Mouse (Mus musculus) forebrain, embryonic 13.5 days (tissue): ENCODE data around the gene Pdzd3. TPM values are rescaled to one million over a fixed set of nuclear protein-coding genes. Genes with fewer than 3 reads are reported as not detected.
A peak's percentile ranks its signal among the peaks of the same experiment; 100 is the strongest.

Experiments
- ATAC-seq: fragments of 200-750 bp; cut with Nextera tagmentation; 2 replicates; pipeline ENCODE4 v1.8.0; 2017
- H3K27ac ChIP-seq: fragments of 300-500 bp; sonication (generic); 2 replicates; pipeline ENCODE4 v1.5.1; 2015; ENCODE audit warnings: inconsistent platforms, mild to moderate bottlenecking, moderate library complexity
- H3K27me3 ChIP-seq: fragments of 300-500 bp; sonication (generic); 2 replicates; pipeline ENCODE4 v1.6.1; 2015; ENCODE audit warnings: mild to moderate bottlenecking, inconsistent platforms
- H3K36me3 ChIP-seq: fragments of 300-500 bp; sonication (generic); 2 replicates; pipeline ENCODE4 v1.6.1; 2015; ENCODE audit warnings: mild to moderate bottlenecking, inconsistent platforms; ENCODE audit not compliant: poor library complexity, severe bottlenecking
- H3K4me1 ChIP-seq: fragments of 300-500 bp; sonication (generic); 2 replicates; pipeline ENCODE4 v1.6.1; 2015; ENCODE audit warnings: inconsistent platforms
- H3K4me2 ChIP-seq: fragments of 300-500 bp; sonication (generic); 2 replicates; pipeline ENCODE4 v1.6.1; 2015; ENCODE audit warnings: inconsistent platforms, mild to moderate bottlenecking, moderate library complexity
- H3K4me3 ChIP-seq: fragments of 300-500 bp; sonication (generic); 2 replicates; pipeline ENCODE4 v1.5.1; 2015; ENCODE audit warnings: mild to moderate bottlenecking, inconsistent platforms
- H3K9ac ChIP-seq: fragments of 300-500 bp; sonication (generic); 2 replicates; pipeline ENCODE4 v1.6.1; 2015; ENCODE audit warnings: mild to moderate bottlenecking, inconsistent platforms
- H3K9me3 ChIP-seq: fragments of 300-500 bp; sonication (generic); replicated peaks from 2 replicates; pipeline ENCODE4 v1.6.1; 2016; ENCODE audit warnings: inconsistent platforms
- WGBS: fragments of 180-500 bp; shearing (Covaris S2); methylation state at CpG from one replicate; pipeline ENCODE4 v1.1.7; 2015; 5-methylcytosine and 5-hydroxymethylcytosine counted together
- polyA plus RNA-seq: library from polyadenylated mRNA; unstranded; fragments of >200 nt; fragmentation: Nextera tagmentation; extraction: Ambion mirVana; gene quantifications from 2 replicates; pipeline ENCODE4 v1.2.1, GENCODE M21; 2015

The Pdzd3 gene
- polyA plus RNA-seq, 1 experiment from 2014 or later: 0.39 TPM

DNA sequence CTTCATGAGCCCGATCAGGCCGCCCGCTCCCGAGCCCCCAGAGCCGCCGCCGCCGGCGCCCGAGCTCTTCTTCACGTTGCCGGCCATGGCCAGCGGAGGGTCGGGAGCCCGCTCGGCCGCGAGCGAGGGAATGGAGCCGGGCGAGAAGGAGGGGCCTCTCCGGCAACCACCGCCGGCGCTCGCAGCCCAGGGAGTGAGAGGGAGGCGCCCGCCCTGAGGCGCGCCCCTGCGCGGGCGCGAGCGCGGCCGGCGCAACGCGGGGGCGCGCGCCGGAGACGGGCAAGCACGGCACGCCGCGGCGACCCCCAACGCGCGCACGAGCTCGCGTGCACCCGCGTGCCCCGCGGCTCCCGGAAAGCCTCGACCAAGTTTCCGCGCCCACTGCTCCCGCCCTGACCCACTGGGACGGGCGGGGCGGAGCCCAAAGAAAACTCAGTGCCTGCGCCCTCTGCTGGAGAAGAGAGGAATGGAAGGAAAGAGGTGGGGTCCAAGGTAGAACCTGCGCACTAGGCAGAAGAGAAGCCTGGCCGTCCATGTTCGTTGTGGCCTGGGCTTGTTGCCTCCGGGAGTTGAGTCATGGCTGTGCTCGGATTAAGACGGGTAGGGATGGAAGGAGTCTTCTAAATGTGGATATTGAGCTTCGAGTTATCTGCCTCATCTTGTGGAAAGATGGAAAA is 17.3 kb downstream of the Pdzd3 start, which contains the start of gene Cbl:
TSS of gene Cbl (minus strand) at position 248 of the 677 bp plus-strand sequence.
- Histone ChIP-seq H3K27ac (peak within 1 kb of the TSS; percentile 93), H3K4me3 (peak within 1 kb of the TSS; percentile 88), H3K36me3 (no peaks in the 10 kb centered on the region), H3K9ac (peak within 1 kb of the TSS; percentile 91), H3K9me3 (no peaks in the 10 kb centered on the region), H3K27me3 (no peaks in the 10 kb centered on the region), H3K4me1 (peaks cover 28% of the 10 kb centered on the region), H3K4me2 (peak within 1 kb of the TSS; percentile 84)
- WGBS: 0% methylated on average over 50 of the region's 76 CpGs
- peak; percentile 93 for ATAC-seq

- under 1% methylated on average over 39 of the region's 40 CpGs for WGBS
- ATAC-seq: peak; percentile 84
- Histone ChIP-seq H3K4me3 (peak overlapping the region; percentile 88), H3K27me3 (no peaks in the 10 kb centered on the region), H3K4me2 (peak overlapping the region; percentile 84), H3K36me3 (0 out of 2 replicates have a peak, but pooled peaks cover 2% of the 10 kb centered on the region), H3K9ac (peak overlapping the region; percentile 91), H3K9me3 (no peaks in the 10 kb centered on the region), H3K27ac (peak overlapping the region; percentile 93), H3K4me1 (peaks cover 28% of the 10 kb centered on the region)
Observed at GRCm38 (mm10) chr9:44233021-44233801, 18.1 kb downstream of the Pdzd3 start.

GRCm38 (mm10) chr9:44231609-44232008 is 19.7 kb downstream of the Pdzd3 start:
- H3K9me3 ChIP-seq: no peaks in the 10 kb centered on the region
- H3K27me3 ChIP-seq: no peaks in the 10 kb centered on the region
- H3K4me2 ChIP-seq: peak overlapping the region; percentile 84
- H3K27ac ChIP-seq: no peak overlapping the region
- peak overlapping the region; percentile 88; the same call in 1 of the 2 replicates for H3K4me3 ChIP-seq
- peaks cover 28% of the 10 kb centered on the region for H3K4me1 ChIP-seq
- H3K36me3 ChIP-seq: 0 out of 2 replicates have a peak, but pooled peaks cover 5% of the 10 kb centered on the region
- H3K9ac ChIP-seq: peak overlapping the region; percentile 30; the same call in 1 of the 2 replicates
- ATAC-seq: no peak

GRCm38 (mm10) chr9:44225993-44226392 is 25.3 kb downstream of the Pdzd3 start:
- WGBS: 59% methylated on average over 6 of the region's 6 CpGs

DNA sequence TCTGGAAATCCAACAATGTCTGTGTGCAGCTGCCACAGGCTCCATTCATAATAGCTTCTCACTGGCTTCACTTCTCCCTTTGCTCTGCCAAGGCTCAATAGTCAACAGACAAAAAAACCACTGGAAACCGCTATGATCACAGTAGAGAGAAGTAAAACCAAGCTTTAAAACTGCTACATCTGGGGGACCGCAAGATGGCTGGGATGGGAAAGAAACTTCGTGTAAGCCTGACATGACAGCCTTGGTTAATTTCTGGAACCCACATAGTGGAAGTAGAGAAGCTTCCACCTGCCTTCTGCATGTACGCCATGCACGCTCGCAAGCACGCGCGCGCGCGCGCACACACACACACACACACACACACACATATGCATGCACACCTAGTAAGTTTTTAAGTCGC is 37.7 kb downstream of the Pdzd3 start:
- no peak overlapping the region for H3K4me3 ChIP-seq
- no peaks in the 10 kb centered on the region for H3K4me1 ChIP-seq
- H3K27ac ChIP-seq: no peak overlapping the region
- ATAC-seq: no peak
- no peak overlapping the region for H3K4me2 ChIP-seq
- 0 out of 2 replicates have a peak, but pooled peaks cover 6% of the 10 kb centered on the region for H3K9me3 ChIP-seq
- no peak overlapping the region for H3K9ac ChIP-seq
- peaks cover 18% of the 10 kb centered on the region for H3K36me3 ChIP-seq
- H3K27me3 ChIP-seq: no peaks in the 10 kb centered on the region
- WGBS: 98% methylated on average over 14 of the region's 14 CpGs

More at GRCm38 (mm10) chr9:44225993-44226392, 25.3 kb downstream of the Pdzd3 start:
- no peak overlapping the region for H3K9ac ChIP-seq
- H3K4me1 ChIP-seq: peaks cover 4% of the 10 kb centered on the region; the same call in 1 of the 2 replicates
- no peaks in the 10 kb centered on the region for H3K27me3 ChIP-seq
- no peak overlapping the region for H3K4me2 ChIP-seq
- H3K9me3 ChIP-seq: no peaks in the 10 kb centered on the region
- H3K36me3 ChIP-seq: 0 out of 2 replicates have a peak, but pooled peaks cover 5% of the 10 kb centered on the region
- no peak overlapping the region for H3K27ac ChIP-seq
- ATAC-seq: no peak
- H3K4me3 ChIP-seq: no peak overlapping the region

GRCm38 (mm10) chr9:44212406-44212805 is 38.9 kb downstream of the Pdzd3 start:
- no peak overlapping the region for H3K4me3 ChIP-seq
- H3K9me3 ChIP-seq: 0 out of 2 replicates have a peak, but pooled peaks cover 6% of the 10 kb centered on the region
- peaks cover 18% of the 10 kb centered on the region for H3K36me3 ChIP-seq
- H3K9ac ChIP-seq: no peak overlapping the region
- WGBS: 94% methylated on average over 4 of the region's 4 CpGs
- no peak overlapping the region for H3K4me2 ChIP-seq
- no peaks in the 10 kb centered on the region for H3K4me1 ChIP-seq
- no peaks in the 10 kb centered on the region for H3K27me3 ChIP-seq
- no peak for ATAC-seq
- no peak overlapping the region for H3K27ac ChIP-seq

GRCm38 (mm10) chr9:44209416-44209815 is 41.9 kb downstream of the Pdzd3 start:
- H3K27me3 ChIP-seq: no peaks in the 10 kb centered on the region
- no peaks in the 10 kb centered on the region for H3K4me1 ChIP-seq
- ATAC-seq: no peak
- H3K9me3 ChIP-seq: 0 out of 2 replicates have a peak, but pooled peaks cover 6% of the 10 kb centered on the region
- 94% methylated on average over 4 of the region's 4 CpGs for WGBS
- no peak overlapping the region for H3K4me3 ChIP-seq
- no peak overlapping the region for H3K9ac ChIP-seq
- H3K27ac ChIP-seq: no peak overlapping the region
- no peak overlapping the region for H3K4me2 ChIP-seq
- H3K36me3 ChIP-seq: peaks cover 18% of the 10 kb centered on the region

DNA sequence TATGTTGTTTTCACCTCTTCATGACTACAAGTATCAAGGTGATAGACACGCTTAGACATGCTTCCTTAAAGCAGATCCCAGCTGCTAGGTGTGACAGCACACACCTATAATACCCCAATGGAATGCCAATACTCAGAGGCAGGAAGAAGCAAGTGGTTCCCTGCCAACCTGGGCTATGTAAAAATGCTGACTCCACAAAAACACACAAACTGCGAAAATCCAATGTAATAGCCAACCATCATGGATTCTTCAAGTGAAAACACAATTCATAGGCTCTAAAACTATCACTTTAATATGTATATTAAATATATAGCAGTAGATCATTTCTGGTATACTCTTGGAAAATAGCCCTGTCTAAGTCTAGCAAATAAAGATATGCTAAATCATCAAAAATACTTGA is 43.4 kb downstream of the Pdzd3 start:
- Histone ChIP-seq H3K4me2 (no peak overlapping the region), H3K4me3 (no peak overlapping the region), H3K4me1 (no peaks in the 10 kb centered on the region), H3K27ac (no peak overlapping the region), H3K27me3 (no peaks in the 10 kb centered on the region), H3K9me3 (0 out of 2 replicates have a peak, but pooled peaks cover 2% of the 10 kb centered on the region), H3K36me3 (peaks cover 17% of the 10 kb centered on the region), H3K9ac (no peak overlapping the region)
- 98% methylated on average over 2 of the region's 2 CpGs for WGBS
- ATAC-seq: no peak

- Histone ChIP-seq H3K4me2 (no peak overlapping the region), H3K27ac (no peak overlapping the region), H3K9ac (no peak overlapping the region), H3K36me3 (peaks cover 37% of the 10 kb centered on the region), H3K4me3 (no peak overlapping the region), H3K4me1 (no peaks in the 10 kb centered on the region), H3K9me3 (no peaks in the 10 kb centered on the region), H3K27me3 (no peaks in the 10 kb centered on the region)
- 83% methylated on average over 3 of the region's 3 CpGs for WGBS
- no peak for ATAC-seq
Observed at GRCm38 (mm10) chr9:44200458-44200857, 50.8 kb downstream of the Pdzd3 start.

DNA sequence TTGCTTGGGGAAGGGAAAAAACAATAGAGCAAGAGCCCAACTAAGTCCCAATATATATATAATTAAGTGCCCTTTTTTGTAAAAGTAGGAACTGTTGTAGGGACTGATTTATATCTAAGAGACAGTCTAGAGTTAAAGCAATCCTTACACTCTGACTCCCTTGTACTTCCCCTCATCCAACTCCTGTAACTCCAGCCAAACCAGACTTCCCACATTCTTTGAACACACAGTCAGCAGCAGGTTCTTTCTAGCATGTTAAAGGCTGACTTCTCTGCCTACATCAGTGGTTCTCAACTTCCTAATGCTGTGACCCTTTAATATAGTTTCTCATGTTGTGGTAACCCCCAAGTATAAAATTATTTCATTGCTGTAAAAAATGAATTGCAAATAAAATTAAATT is 51.7 kb downstream of the Pdzd3 start:
- no peak overlapping the region for H3K27ac ChIP-seq
- H3K27me3 ChIP-seq: no peaks in the 10 kb centered on the region
- H3K36me3 ChIP-seq: peaks cover 42% of the 10 kb centered on the region
- no peaks in the 10 kb centered on the region for H3K4me1 ChIP-seq
- H3K4me3 ChIP-seq: no peak overlapping the region
- H3K4me2 ChIP-seq: no peak overlapping the region
- ATAC-seq: no peak
- H3K9me3 ChIP-seq: no peaks in the 10 kb centered on the region
- no peak overlapping the region for H3K9ac ChIP-seq

DNA sequence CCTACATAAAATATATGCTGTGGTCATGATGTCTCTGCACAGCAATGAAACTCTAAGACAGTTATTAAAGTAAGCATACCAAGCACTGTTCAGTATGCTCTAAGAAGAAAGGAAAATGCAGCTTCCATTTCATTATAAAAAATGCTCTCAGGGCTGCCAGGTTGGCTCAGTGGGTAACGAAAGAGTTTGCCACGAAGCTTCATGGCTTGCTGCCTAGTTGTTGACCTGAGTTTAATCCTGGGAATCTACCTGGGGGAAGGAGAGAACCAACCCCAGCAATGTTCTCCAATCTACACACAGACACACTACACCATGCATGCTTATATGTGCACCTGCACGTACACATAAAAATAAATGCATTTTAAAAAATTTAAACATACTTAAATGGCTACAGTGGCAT is 52.1 kb downstream of the Pdzd3 start:
- WGBS: 83% methylated on average over 3 of the region's 3 CpGs
- peaks cover 42% of the 10 kb centered on the region for H3K36me3 ChIP-seq

More for the DNA sequence above, 52.1 kb downstream of the Pdzd3 start:
- no peak for ATAC-seq
- Histone ChIP-seq H3K9ac (no peak overlapping the region), H3K27ac (no peak overlapping the region), H3K9me3 (no peaks in the 10 kb centered on the region), H3K4me1 (no peaks in the 10 kb centered on the region), H3K27me3 (no peaks in the 10 kb centered on the region), H3K4me2 (no peak overlapping the region), H3K4me3 (no peak overlapping the region)
